ENCODE assay signal across 13 mouse cellular contexts in genomic region chr11:107092637-107093036, GRCm38 (mm10). TPM values are rescaled to one million over a fixed set of nuclear protein-coding genes. Genes with fewer than 3 reads are reported as not detected.
DNase-seq lines count a peak whose midpoint lies in the region; ATAC-seq and TF ChIP-seq lines count a peak whose summit lies in the region.
"Had no signal": no experiment of that assay in that cellular context is flagged by ENCODE, and none has a peak within 500 bp of the region (broad histone marks: within the 10 kb centered on the region; RNA-seq: fewer than 3 reads in every experiment).

No protein-coding gene starts in this region.

- 0 out of 2 replicates have a peak, but pooled peaks have one; percentile 14 for TF ChIP-seq CTCF in heart, postnatal 0 days (IDR thresholded peaks at IDR 0.05; ENCODE audit: low read depth)
- TF ChIP-seq CTCF in E14TG2a.4 (conservative IDR thresholded peaks at IDR 0.05; ENCODE audit: low read length): peak; percentile 29

- no peak for DNase-seq in heart, postnatal 0 days (ENCODE audit: low spot score)
- no peak for DNase-seq in heart, postnatal 4 days
- DNase-seq in c-Kit-positive CD71-positive TER-119-negative erythroid progenitor cells, embryonic 14.5 days (ENCODE audit: low read depth): peak; percentile 70
- DNase-seq in MN1 (ENCODE audit: low spot score): no peak
- no peak for DNase-seq in urinary bladder, postnatal 25 days (ENCODE audit: low spot score)
- no peak for DNase-seq in urinary bladder, postnatal 4 days (ENCODE audit: low spot score in 2 of 2)
- DNase-seq: cerebellum, postnatal 14 days had no signal

- no peak overlapping the region for H3K4me3 ChIP-seq in heart, postnatal 0 days (ENCODE audit: low read depth, low read length)
- no peak overlapping the region for H3K4me3 ChIP-seq in E14TG2a.4 (replicated peaks; ENCODE audit: low read length)
- no peak overlapping the region for H3K4me3 ChIP-seq in liver, embryonic 15.5 days (replicated peaks)
- H3K4me3 ChIP-seq: forebrain, embryonic 10.5 days; heart, embryonic 15.5 days; neural tube, embryonic 13.5 days had no signal

- peak; percentile 27; the same call in 1 of the 2 replicates for ATAC-seq in heart, postnatal 0 days (ENCODE audit: insufficient read depth, low read depth)
- peak; percentile 89 for ATAC-seq in liver, embryonic 15.5 days (ENCODE audit: insufficient read depth)
- ATAC-seq: hindbrain, embryonic 16.5 days had no signal

- peaks cover 37% of the 10 kb centered on the region for H3K36me3 ChIP-seq in heart, postnatal 0 days (replicated peaks; ENCODE audit: control insufficient read depth, insufficient read depth, low read length)
- peaks cover 85% of the 10 kb centered on the region for H3K36me3 ChIP-seq in E14TG2a.4 (ENCODE audit: insufficient read depth, low read length)
- peaks cover 52% of the 10 kb centered on the region for H3K36me3 ChIP-seq in liver, embryonic 15.5 days (replicated peaks)

- no peak for TF ChIP-seq EP300 in heart, postnatal 0 days (IDR thresholded peaks at IDR 0.05; ENCODE audit: low read depth)

- H3K4me2 ChIP-seq in heart, postnatal 0 days (ENCODE audit: low read depth, low read length): no peak overlapping the region
- H3K4me2 ChIP-seq in liver, embryonic 15.5 days: peak overlapping the region; percentile 27; the same call in 1 of the 2 replicates
- H3K4me2 ChIP-seq: heart, embryonic 15.5 days; neural tube, embryonic 13.5 days had no signal

- no peaks in the 10 kb centered on the region for H3K27me3 ChIP-seq in heart, postnatal 0 days (ENCODE audit: control insufficient read depth, insufficient read depth, low read length)
- no peaks in the 10 kb centered on the region for H3K27me3 ChIP-seq in E14TG2a.4 (ENCODE audit: insufficient read depth, low read length)
- no peaks in the 10 kb centered on the region for H3K27me3 ChIP-seq in liver, embryonic 15.5 days
- H3K27me3 ChIP-seq: heart, embryonic 15.5 days; neural tube, embryonic 13.5 days had no signal

- no peaks in the 10 kb centered on the region for H3K4me1 ChIP-seq in heart, postnatal 0 days (ENCODE audit: control insufficient read depth, insufficient read depth)
- 0 out of 2 replicates have a peak, but pooled peaks cover 19% of the 10 kb centered on the region for H3K4me1 ChIP-seq in E14TG2a.4 (replicated peaks; ENCODE audit: low read depth, low read length)
- H3K4me1 ChIP-seq in liver, embryonic 15.5 days (replicated peaks): peaks cover 25% of the 10 kb centered on the region
- H3K4me1 ChIP-seq: forebrain, embryonic 10.5 days; heart, embryonic 15.5 days; neural tube, embryonic 13.5 days had no signal

- H3K27ac ChIP-seq in heart, postnatal 0 days (ENCODE audit: low read depth): no peak overlapping the region
- H3K27ac ChIP-seq in liver, embryonic 15.5 days (replicated peaks): peak overlapping the region; percentile 77
- H3K27ac ChIP-seq: forebrain, embryonic 10.5 days; heart, embryonic 15.5 days; neural tube, embryonic 13.5 days had no signal

- H3K9ac ChIP-seq in heart, postnatal 0 days (replicated peaks; ENCODE audit: low read depth, low read length): no peak overlapping the region
- H3K9ac ChIP-seq in liver, embryonic 15.5 days: no peak overlapping the region
- H3K9ac ChIP-seq: heart, embryonic 15.5 days; neural tube, embryonic 13.5 days had no signal

- WGBS in heart, postnatal 0 days: 66% methylated on average over 7 of the region's 7 CpGs
- 27% methylated on average over 7 of the region's 7 CpGs for WGBS in liver, embryonic 15.5 days (ENCODE audit: insufficient replicate concordance)

- no peaks in the 10 kb centered on the region for H3K9me3 ChIP-seq in heart, postnatal 0 days (replicated peaks; ENCODE audit: control insufficient read depth, low read length)
- H3K9me3 ChIP-seq in E14TG2a.4 (ENCODE audit: low read length): no peaks in the 10 kb centered on the region
- no peaks in the 10 kb centered on the region for H3K9me3 ChIP-seq in liver, embryonic 15.5 days (replicated peaks)
- H3K9me3 ChIP-seq: forebrain, embryonic 10.5 days; heart, embryonic 15.5 days; neural tube, embryonic 13.5 days had no signal

RNA-seq across cellular contexts. Expression of gene Bptf, which starts 39.3 kb away (rescaled TPM):
- 13.7 and 25.8 TPM in 2 replicates for total RNA-seq in heart, postnatal 0 days (2014; rRNA removed; ENCODE audit: low replicate concordance)
- polyA plus RNA-seq in heart, postnatal 0 days (2015; fragmentation: Nextera tagmentation; extraction: Ambion mirVana): 11.7 and 11.8 TPM in 2 replicates
- 10 to 100 TPM; 42.0 to 44.8 TPM for total RNA-seq in heart, postnatal 4 days (2021)
- polyA plus RNA-seq in liver, embryonic 15.5 days (2015; fragmentation: Nextera tagmentation; extraction: Ambion mirVana): 7.8 and 8.4 TPM in 2 replicates
